Mouse (Mus musculus) MEL (cell line): Measurements from ENCODE around the gene Xpnpep1. TPM values are rescaled to one million over a fixed set of nuclear protein-coding genes. Genes with fewer than 3 reads are reported as not detected.

ENCODE experiments used
- DNase-seq: peaks from one replicate; pipeline ENCODE4 v3.0.0; 2011; ENCODE audit warnings: low read depth, low spot score
- H3K27ac ChIP-seq: 2 replicates; pipeline ENCODE4 v1.5.1; 2012; ENCODE audit warnings: low read depth, mild to moderate bottlenecking, control low read depth, low read length, moderate library complexity; ENCODE audit not compliant: control insufficient read depth
- H3K27me3 ChIP-seq, 2 experiments: fragments of 150-350 bp in 1 of 2; sonication (generic) in 1 of 2; 2 replicates each; pipeline ENCODE4 v1.6.1; 2012; ENCODE audit warnings: low read length in 2 of 2, mild to moderate bottlenecking in 2 of 2, improper control_type of control experiment in 1 of 2, moderate library complexity in 1 of 2; ENCODE audit not compliant: insufficient read depth in 2 of 2, control insufficient read depth in 1 of 2
- H3K36me3 ChIP-seq, 2 experiments: 2 replicates each; pipeline ENCODE4 v1.6.1; 2012 to 2014; ENCODE audit warnings: low read length in 2 of 2, improper control_type of control experiment in 1 of 2, inconsistent platforms in 1 of 2, mild to moderate bottlenecking in 1 of 2; ENCODE audit not compliant: insufficient read depth in 2 of 2, control insufficient read depth in 1 of 2
- H3K4me1 ChIP-seq, 2 experiments: fragments of 150-350 bp in 1 of 2; sonication (generic) in 1 of 2; 2 replicates each; pipeline ENCODE4 v1.6.1; 2012; ENCODE audit warnings: low read length in 2 of 2, improper control_type of control experiment in 1 of 2, mild to moderate bottlenecking in 1 of 2; ENCODE audit not compliant: insufficient read depth in 2 of 2, control insufficient read depth in 1 of 2
- H3K4me3 ChIP-seq, 2 experiments: fragments of 150-350 bp in 1 of 2; sonication (generic) in 1 of 2; 2 replicates each; pipeline ENCODE4 v1.5.1; 2012; ENCODE audit warnings: low read depth in 2 of 2, low read length in 2 of 2, mild to moderate bottlenecking in 2 of 2, moderate library complexity in 2 of 2, control low read depth in 1 of 2, improper control_type of control experiment in 1 of 2; ENCODE audit not compliant: control insufficient read depth in 1 of 2, insufficient read depth in 1 of 2
- H3K79me2 ChIP-seq: 2 replicates; pipeline ENCODE4 v1.6.1; 2012; ENCODE audit warnings: mild to moderate bottlenecking, low read length, moderate library complexity; ENCODE audit not compliant: control insufficient read depth, poor library complexity, insufficient read depth
- H3K9ac ChIP-seq: 2 replicates; pipeline ENCODE4 v1.6.1; 2012; ENCODE audit warnings: low read depth, mild to moderate bottlenecking, control low read depth, low read length, moderate library complexity; ENCODE audit not compliant: control insufficient read depth, poor library complexity, severe bottlenecking
- H3K9me3 ChIP-seq: fragments of 150-350 bp; sonication (generic); replicated peaks from 2 replicates; pipeline ENCODE4 v1.6.1; 2012; ENCODE audit warnings: mild to moderate bottlenecking, low read length, improper control_type of control experiment, moderate library complexity; ENCODE audit not compliant: insufficient read depth
- BHLHE40 ChIP-seq: IDR thresholded peaks from 2 replicates; pipeline ENCODE4 v1.6.1; 2012; ENCODE audit warnings: low read depth, mild to moderate bottlenecking, inconsistent platforms, low read length, improper control_type of control experiment, borderline replicate concordance
- CHD2 ChIP-seq: IDR thresholded peaks from 2 replicates; pipeline ENCODE4 v1.6.1; 2011; ENCODE audit warnings: low read length, improper control_type of control experiment
- CTCF ChIP-seq, 3 experiments: IDR thresholded peaks in 2 of 3; conservative IDR thresholded peaks in 1 of 3; 2 replicates each; pipeline ENCODE4 v1.5.1; 2011 to 2012; ENCODE audit warnings: low read length in 3 of 3, low read depth in 2 of 3, mild to moderate bottlenecking in 2 of 3, improper control_type of control experiment in 1 of 3, inconsistent platforms in 1 of 3, mixed read lengths in 1 of 3, moderate library complexity in 1 of 3; ENCODE audit not compliant: control insufficient read depth in 1 of 3, insufficient read depth in 1 of 3, poor library complexity in 1 of 3, severe bottlenecking in 1 of 3
- E2F4 ChIP-seq: IDR thresholded peaks from 2 replicates; pipeline ENCODE4 v1.6.1; 2011; ENCODE audit warnings: low read depth, low read length, improper control_type of control experiment, borderline replicate concordance
- ELF1 ChIP-seq: IDR thresholded peaks from 2 replicates; pipeline ENCODE4 v1.6.1; 2014; ENCODE audit warnings: low read depth, mild to moderate bottlenecking, inconsistent platforms, low read length, improper control_type of control experiment, moderate library complexity
- EP300 ChIP-seq, 2 experiments: IDR thresholded peaks; 2 replicates each; pipeline ENCODE4 v1.6.1; 2011; ENCODE audit warnings: improper control_type of control experiment in 2 of 2, low read length in 2 of 2, low read depth in 1 of 2, mild to moderate bottlenecking in 1 of 2
- ETS1 ChIP-seq: IDR thresholded peaks from 2 replicates; pipeline ENCODE4 v1.6.1; 2012; ENCODE audit warnings: low read depth, mild to moderate bottlenecking, inconsistent platforms, low read length, improper control_type of control experiment, moderate library complexity
- GABPA ChIP-seq: IDR thresholded peaks from 2 replicates; pipeline ENCODE4 v1.6.1; 2012; ENCODE audit warnings: low read depth, mild to moderate bottlenecking, inconsistent platforms, low read length, improper control_type of control experiment, moderate library complexity
- GATA1 ChIP-seq: IDR thresholded peaks from 2 replicates; pipeline ENCODE4 v1.6.1; 2011; ENCODE audit warnings: low read depth, low read length, improper control_type of control experiment
- JUND ChIP-seq: IDR thresholded peaks from 2 replicates; pipeline ENCODE4 v1.6.1; 2011; ENCODE audit warnings: low read depth, mild to moderate bottlenecking, improper control_type of control experiment, low read length
- MAFK ChIP-seq: IDR thresholded peaks from 2 replicates; pipeline ENCODE4 v1.6.1; 2011; ENCODE audit warnings: low read depth, mild to moderate bottlenecking, low read length, improper control_type of control experiment, borderline replicate concordance
- MEF2A ChIP-seq: IDR thresholded peaks from 2 replicates; pipeline ENCODE4 v1.6.1; 2014; ENCODE audit warnings: low read depth, mild to moderate bottlenecking, inconsistent platforms, low read length, improper control_type of control experiment; ENCODE audit not compliant: poor library complexity, insufficient replicate concordance, severe bottlenecking; ENCODE audit errors: extremely low read depth
- MXI1 ChIP-seq: IDR thresholded peaks from 2 replicates; pipeline ENCODE4 v1.6.1; 2011; ENCODE audit warnings: mild to moderate bottlenecking, low read depth, low read length, improper control_type of control experiment
- NELFE ChIP-seq: IDR thresholded peaks from 2 replicates; pipeline ENCODE4 v1.6.1; 2011; ENCODE audit warnings: low read depth, low read length, improper control_type of control experiment
- NRF1 ChIP-seq: IDR thresholded peaks from 2 replicates; pipeline ENCODE4 v1.6.1; 2014; ENCODE audit warnings: low read depth, mild to moderate bottlenecking, inconsistent platforms, low read length, improper control_type of control experiment, moderate library complexity; ENCODE audit not compliant: poor library complexity, insufficient read depth, severe bottlenecking
- POLR2AphosphoS5 ChIP-seq: IDR thresholded peaks from 2 replicates; pipeline ENCODE4 v1.6.1; 2012; ENCODE audit warnings: low read depth, borderline replicate concordance, mild to moderate bottlenecking, inconsistent platforms, low read length, moderate library complexity, mixed read lengths
- TAL1 ChIP-seq: IDR thresholded peaks from 2 replicates; pipeline ENCODE4 v1.6.1; 2012; ENCODE audit warnings: mild to moderate bottlenecking, inconsistent platforms, low read length, moderate library complexity, mixed read lengths
- TBP ChIP-seq: IDR thresholded peaks from 2 replicates; pipeline ENCODE4 v1.8.0; 2011; ENCODE audit warnings: low read depth, low read length, improper control_type of control experiment
- USF1 ChIP-seq: IDR thresholded peaks from 2 replicates; pipeline ENCODE4 v1.6.1; 2014; ENCODE audit warnings: low read depth, mild to moderate bottlenecking, inconsistent platforms, low read length, improper control_type of control experiment, moderate library complexity
- USF2 ChIP-seq, 2 experiments: IDR thresholded peaks; 2 replicates each; pipeline ENCODE4 v1.6.1; 2011 to 2012; ENCODE audit warnings: improper control_type of control experiment in 2 of 2, low read length in 2 of 2, borderline replicate concordance in 1 of 2, inconsistent platforms in 1 of 2, low read depth in 1 of 2, mild to moderate bottlenecking in 1 of 2; ENCODE audit not compliant: insufficient read depth in 1 of 2
- ZC3H11A ChIP-seq: IDR thresholded peaks from 2 replicates; pipeline ENCODE4 v1.6.1; 2012; ENCODE audit warnings: low read depth, mild to moderate bottlenecking, inconsistent platforms, low read length, improper control_type of control experiment
- ZKSCAN1 ChIP-seq: IDR thresholded peaks from 2 replicates; pipeline ENCODE4 v1.6.1; 2012; ENCODE audit warnings: low read depth, mild to moderate bottlenecking, inconsistent platforms, low read length, improper control_type of control experiment, moderate library complexity
- ZMIZ1 ChIP-seq: IDR thresholded peaks from 2 replicates; pipeline ENCODE4 v1.6.1; 2012; ENCODE audit warnings: low read depth, mild to moderate bottlenecking, inconsistent platforms, low read length, improper control_type of control experiment, moderate library complexity
- ZNF384 ChIP-seq: IDR thresholded peaks from 2 replicates; pipeline ENCODE4 v1.6.1; 2012; ENCODE audit warnings: low read depth, mild to moderate bottlenecking, inconsistent platforms, low read length, improper control_type of control experiment
- polyA plus RNA-seq, 2 experiments: library from polyadenylated mRNA; stranded (reverse) in 1 of 2; unstranded in 1 of 2; fragments of >175 nt in 1 of 2; fragments of >200 nt in 1 of 2; gene quantifications; 2 replicates each; pipeline versions ENCODE4 v1.2.1 to v1.2.4; 2012; ENCODE audit warnings: low replicate concordance in 2 of 2, low read depth in 1 of 2; ENCODE audit not compliant: insufficient read length in 2 of 2, insufficient read depth in 1 of 2, missing spikeins in 1 of 2
- total RNA-seq: library from RNA; depleted of rRNA; stranded (reverse); fragments of 300-350 nt; gene quantifications from 2 replicates; pipeline ENCODE4 v1.2.3, GENCODE M21; 2012

Gene Xpnpep1
- total and polyA plus RNA-seq, 3 experiments: 428 to 531 (median 526) TPM

GRCm38 (mm10) chr19:53030279-53030678 lies 9.7 kb downstream of the Xpnpep1 start:
- Histone ChIP-seq H3K9ac (no peak overlapping the region), H3K4me1 (peaks cover 20 to 46% of the 10 kb centered on the region in 2 experiments), H3K36me3 (peaks cover 33 to 54% of the 10 kb centered on the region in 2 experiments), H3K4me3 (no peak overlapping the region), H3K27ac (no peak overlapping the region), H3K79me2 (peaks cover 60% of the 10 kb centered on the region), H3K9me3 (no peaks in the 10 kb centered on the region), H3K27me3 (no peaks in the 10 kb centered on the region)
- DNase-seq: no peak
- no peak for TF ChIP-seq MXI1
- no peak for TF ChIP-seq TBP
- no peak for TF ChIP-seq POLR2AphosphoS5
- TF ChIP-seq NRF1: no peak
- TF ChIP-seq ZNF384: no peak
- no peak for TF ChIP-seq EP300 (IDR thresholded peaks at IDR 0.05; ENCODE audit: low read depth in 1 of 2, low read length in 2 of 2)
- TF ChIP-seq ELF1: no peak
- TF ChIP-seq NELFE: no peak
- TF ChIP-seq ZMIZ1: no peak
- no peak for TF ChIP-seq ZC3H11A
- TF ChIP-seq E2F4: no peak
- TF ChIP-seq TAL1: no peak
- TF ChIP-seq MEF2A: no peak
- TF ChIP-seq USF2 (IDR thresholded peaks at IDR 0.05; ENCODE audit: borderline replicate concordance in 1 of 2, insufficient read depth in 1 of 2, low read depth in 1 of 2, low read length in 2 of 2): no peak
- no peak for TF ChIP-seq GABPA
- no peak for TF ChIP-seq ZKSCAN1
- TF ChIP-seq GATA1: no peak
- no peak for TF ChIP-seq CTCF (IDR thresholded peaks at IDR 0.05 in 2 of 3, conservative IDR thresholded peaks at IDR 0.05 in 1 of 3; ENCODE audit: control insufficient read depth in 1 of 3, insufficient read depth in 1 of 3, low read depth in 2 of 3, low read length in 3 of 3, poor library complexity in 1 of 3, severe bottlenecking in 1 of 3)
- TF ChIP-seq USF1: no peak

- TF ChIP-seq NRF1 (no peak), CHD2 (no peak), MAFK (no peak), E2F4 (no peak), BHLHE40 (no peak), ZC3H11A (no peak), ZKSCAN1 (no peak), JUND (no peak), ETS1 (no peak), POLR2AphosphoS5 (no peak), ELF1 (no peak)
- Histone ChIP-seq H3K4me1 (peaks cover 20 to 46% of the 10 kb centered on the region in 2 experiments), H3K36me3 (peaks cover 37 to 50% of the 10 kb centered on the region in 2 experiments), H3K9me3 (no peaks in the 10 kb centered on the region), H3K4me3 (no peak overlapping the region), H3K9ac (no peak overlapping the region), H3K79me2 (peaks cover 54% of the 10 kb centered on the region), H3K27me3 (no peaks in the 10 kb centered on the region), H3K27ac (no peak overlapping the region)
- DNase-seq: no peak
Observed at GRCm38 (mm10) chr19:53029686-53030085, 10.3 kb downstream of the Xpnpep1 start.
